Mouse (Mus musculus) telencephalon, adult 2 months (tissue): ENCODE measurements around the gene Ppfibp2.

Experiments used
- DNase-seq: peaks from one replicate; pipeline ENCODE4 v3.0.0-alpha.2; 2011; ENCODE audit warnings: low read depth, low spot score

Ppfibp2 gene

DNA sequence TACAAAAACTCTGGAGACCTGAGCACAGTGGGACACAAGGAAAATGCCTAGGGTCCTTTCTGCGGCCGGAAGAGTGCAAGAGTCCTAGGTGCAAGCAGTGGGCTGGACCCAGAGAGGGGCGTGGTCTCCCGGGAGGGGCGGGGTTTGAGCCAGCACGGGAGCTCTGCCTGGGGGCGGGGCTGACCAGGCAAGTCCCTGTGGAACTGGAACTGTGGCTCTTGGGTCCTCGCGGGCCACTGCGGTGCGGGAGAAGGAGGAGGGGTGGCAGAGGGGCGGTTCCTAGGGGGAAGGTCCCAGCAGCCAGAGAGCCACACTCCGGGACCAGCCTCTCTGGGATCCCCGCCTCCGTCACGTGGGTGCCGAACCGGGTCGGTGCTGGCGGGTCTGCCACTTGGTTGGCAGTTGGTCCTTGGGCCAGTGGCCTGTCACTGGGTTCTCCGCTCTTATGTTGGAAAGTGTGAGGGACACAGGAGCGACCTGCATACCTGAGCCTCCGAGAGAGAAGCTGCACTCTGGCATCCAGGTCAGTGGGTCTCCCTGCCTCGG is at the start of gene Ppfibp2:
Gene Ppfibp2 (plus strand): TSS at position 351 of the 546 bp plus-strand sequence.
- peak; percentile 45 for DNase-seq

DNA sequence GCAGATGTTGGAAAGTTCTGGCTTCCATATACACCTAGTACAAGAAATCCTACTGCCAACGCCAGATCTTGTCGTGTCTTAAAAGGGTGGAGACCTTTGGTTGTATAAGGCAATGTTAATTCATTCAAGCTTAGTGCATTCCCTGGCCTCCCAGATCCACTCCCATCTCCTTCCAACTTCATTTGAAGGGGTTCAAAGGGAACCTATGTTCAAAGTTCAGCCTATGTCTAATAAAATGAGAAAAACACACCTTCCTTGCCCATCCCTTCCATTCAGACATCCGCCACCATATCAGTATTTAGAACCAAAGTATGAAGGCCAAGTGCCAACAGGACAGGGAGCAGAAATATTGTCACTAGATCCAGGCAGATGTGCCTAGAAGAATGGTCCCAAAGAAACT is 47.1 kb upstream of the Ppfibp2 start:
- DNase-seq = no peak

DNA sequence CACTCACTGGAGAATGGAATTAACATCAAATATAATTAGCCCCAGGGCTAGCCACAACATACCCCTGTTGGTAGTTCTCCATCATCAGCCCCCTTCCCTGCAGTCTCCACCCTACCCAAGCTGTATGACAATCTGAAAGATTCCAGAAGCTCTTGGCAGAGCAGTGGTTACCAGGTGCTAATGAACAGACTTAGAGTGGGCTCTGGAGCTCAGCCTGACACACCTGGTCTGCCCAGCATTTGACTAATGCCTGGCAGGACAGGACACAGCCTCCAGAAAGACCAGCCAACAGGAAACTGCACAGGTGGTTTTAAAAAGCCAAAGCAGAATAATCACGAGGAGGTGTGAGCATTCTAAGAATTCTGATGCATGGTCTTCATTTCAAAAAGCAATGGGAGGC is 41.5 kb upstream of the Ppfibp2 start:
- DNase-seq = no peak

DNA sequence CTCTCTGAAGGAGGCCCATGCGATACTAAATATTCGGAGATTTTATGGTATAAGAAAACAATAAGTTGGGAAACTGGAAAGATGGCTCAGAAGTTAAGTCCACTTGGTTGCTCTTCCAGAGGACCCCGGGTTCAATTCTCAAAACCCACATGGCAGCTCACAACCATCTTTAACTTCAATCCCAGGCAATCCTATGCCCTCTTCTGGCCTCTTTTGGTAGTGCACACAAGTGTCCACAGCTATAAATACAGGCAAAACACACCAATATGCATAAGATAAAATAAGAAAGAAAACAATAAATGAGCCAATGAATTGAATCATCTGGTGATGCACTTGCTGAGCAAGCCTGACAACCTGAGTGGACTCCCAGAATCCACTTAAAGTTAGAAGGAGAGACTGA is 39.1 kb upstream of the Ppfibp2 start:
- DNase-seq = no peak

DNA sequence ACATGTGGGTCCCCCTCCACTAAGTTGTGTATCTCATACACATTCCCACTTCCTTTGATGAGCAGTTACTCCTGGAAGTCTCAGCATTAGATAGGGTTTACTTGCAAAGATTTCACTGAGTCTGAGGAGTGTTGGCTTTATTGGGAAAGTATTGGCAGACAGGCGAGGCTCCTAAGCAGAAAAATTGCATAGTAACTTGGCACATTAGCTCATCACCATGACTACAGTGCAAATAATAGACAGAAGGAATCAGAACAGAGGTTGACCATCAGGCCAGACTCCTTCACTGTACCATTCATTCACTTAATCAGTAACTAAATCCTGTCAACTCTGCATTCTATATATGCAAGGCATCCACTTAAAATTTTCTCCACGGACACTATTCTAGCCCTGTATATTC is 34.3 kb upstream of the Ppfibp2 start:
- no peak for DNase-seq

DNA sequence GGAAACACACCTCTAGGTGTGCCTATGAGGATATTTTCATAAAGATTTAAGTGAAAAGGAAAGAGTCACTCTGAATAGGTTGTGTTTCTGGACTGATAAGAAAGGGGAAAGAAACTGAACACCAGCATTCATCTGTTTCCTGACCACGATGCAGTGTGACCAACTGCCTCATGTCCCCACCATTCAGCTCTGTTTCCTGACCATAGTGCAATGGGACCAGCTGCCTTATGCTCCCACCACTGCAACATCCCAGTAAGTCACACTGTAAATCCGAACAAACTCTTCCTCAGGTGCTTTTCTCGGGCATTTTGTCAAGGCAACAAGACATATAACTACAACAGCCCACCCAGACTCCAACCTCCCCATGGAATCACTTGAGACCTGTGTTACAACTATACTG is 33.4 kb upstream of the Ppfibp2 start:
- no peak for DNase-seq

DNA sequence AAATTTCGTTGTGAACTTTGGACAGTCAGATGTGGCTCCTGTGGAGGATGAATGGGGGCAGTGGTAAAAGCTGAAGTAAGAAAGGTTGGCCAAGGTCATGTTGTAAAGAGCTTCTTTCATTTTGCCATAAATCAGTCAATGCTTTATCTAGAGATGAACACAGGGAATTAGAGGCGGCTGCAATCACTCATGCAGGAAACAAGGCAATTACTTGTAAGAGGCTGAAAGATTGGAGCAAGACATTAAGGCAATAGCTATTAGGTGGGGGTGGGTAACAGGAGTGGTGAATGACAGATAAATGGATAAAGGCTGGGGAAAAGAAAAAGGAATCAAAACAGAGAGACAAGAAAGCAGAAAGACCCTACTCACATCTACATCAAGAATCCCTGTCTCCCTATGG is 31.3 kb upstream of the Ppfibp2 start:
- DNase-seq = no peak

DNA sequence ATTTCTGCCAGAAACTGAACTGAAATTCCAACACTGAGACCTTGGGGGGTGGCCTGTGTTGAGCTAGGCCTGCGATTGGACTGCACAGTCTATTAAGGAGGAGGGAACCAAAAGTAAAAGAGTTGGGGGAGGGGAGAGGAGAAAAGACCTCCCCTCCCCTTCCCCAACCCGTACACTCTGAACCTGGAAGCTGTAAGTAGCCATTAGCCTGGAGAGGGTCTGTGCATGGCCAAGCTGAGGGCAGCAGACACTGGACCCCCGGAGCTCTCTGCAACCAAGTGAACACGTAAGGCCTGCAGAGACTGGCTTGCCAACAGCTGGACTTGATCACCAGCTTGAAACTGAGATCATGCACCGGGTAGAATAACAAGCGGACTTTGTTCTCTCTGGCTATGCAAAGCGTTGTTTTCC is 27.7 kb upstream of the Ppfibp2 start, which contains the start of gene Olfml1:
Gene Olfml1 (plus strand): TSS at position 186 of the 411 bp plus-strand sequence.
- DNase-seq = peak; percentile 33

DNA sequence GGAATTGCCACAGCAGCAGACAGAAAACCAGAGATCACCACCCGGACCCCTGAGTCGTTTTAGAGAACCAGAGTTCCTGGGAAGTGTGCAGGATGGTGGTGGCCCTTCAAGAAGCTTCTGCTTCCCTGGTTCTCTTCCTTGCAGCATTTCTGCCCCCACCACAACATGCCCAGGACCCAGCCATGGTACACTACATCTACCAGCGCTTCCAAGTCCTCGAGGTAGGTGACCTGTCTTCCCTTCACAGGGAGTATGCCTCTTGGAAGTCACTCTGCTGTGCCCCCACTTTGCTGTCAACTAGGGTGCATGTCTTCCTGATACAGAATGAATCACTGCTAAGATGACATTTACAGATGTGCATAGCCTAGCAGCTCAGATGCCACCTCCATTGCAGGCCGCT is 27.3 kb upstream of the Ppfibp2 start:
- no peak for DNase-seq

DNA sequence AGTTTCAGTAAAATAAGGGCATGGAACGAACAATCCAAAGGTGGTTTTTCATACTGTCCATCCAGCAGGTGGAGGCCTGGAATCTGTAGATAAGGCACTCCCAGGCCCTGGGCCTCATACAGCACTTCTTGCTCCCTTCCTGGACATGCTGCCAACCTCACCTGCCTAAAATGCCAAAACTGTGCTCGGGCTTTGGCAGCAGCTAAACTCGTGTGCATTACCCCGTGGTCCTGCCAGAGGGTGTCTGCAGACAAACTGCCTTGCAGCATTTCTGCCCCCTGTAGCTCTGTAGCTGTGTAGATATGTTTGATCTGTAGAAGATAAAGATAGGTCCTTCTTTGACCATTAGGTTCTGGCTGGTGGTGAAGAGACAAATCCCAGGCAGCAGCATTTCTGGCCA is 26.0 kb upstream of the Ppfibp2 start:
- no peak for DNase-seq

DNA sequence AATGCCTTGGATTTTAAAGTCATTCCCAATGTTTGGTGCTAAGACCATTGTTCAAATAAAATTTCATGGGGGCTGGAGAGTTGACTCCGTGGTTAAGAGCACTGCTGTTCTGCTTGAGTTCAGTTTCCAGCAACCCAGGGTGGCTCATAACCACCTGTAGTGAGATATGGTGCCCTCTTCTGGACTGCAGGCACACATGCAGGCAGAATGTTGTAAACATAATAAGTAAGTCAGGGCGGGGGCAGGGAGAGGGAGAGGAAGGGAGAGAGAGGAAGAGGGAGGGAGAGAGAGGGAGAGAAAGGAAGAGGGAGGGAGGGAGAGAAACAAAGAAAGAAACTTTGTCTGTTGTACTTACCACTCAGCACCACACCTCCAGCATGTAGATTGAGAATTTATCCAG is 21.2 kb upstream of the Ppfibp2 start:
- DNase-seq = no peak

DNA sequence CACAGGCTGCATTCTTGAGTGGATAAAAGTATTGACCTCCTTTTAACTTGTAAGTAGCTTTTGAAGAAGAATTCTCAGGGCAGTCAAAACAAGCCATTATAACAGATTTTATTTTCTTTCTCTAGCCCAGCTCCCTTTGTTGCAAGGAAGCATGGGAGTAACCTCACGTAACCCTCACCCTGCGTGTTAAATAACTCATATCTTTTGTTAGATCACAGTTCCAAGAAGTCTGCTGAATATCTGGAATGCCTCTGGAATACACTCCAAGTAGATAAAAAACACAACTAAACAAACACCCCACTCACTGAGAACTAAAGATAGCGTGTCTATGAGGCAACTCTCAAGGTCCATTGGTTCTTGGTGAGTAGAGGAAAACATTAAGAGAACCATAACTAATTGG is 20.7 kb upstream of the Ppfibp2 start:
- DNase-seq = no peak

DNA sequence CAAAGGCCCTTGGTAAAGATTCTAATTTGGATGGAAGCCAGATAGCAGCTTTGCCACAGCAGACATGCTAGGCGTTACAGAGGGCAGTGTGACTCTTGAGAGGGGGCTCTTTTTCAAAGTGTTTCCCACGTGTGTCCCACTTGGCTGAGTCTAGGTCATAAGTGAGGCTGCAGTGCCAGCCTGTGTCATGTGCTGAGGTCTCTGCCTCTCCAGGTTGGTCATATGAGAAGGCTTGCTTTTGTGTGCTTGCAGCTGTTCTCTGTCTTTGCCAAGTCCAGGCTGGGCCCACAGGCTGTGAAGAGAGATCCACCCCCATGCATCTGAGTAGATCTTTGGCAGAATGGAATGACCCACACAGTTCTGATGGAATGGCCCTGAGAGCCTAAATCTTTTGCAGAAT is 2.4 kb upstream of the Ppfibp2 start:
- peak; percentile 70 for DNase-seq

DNA sequence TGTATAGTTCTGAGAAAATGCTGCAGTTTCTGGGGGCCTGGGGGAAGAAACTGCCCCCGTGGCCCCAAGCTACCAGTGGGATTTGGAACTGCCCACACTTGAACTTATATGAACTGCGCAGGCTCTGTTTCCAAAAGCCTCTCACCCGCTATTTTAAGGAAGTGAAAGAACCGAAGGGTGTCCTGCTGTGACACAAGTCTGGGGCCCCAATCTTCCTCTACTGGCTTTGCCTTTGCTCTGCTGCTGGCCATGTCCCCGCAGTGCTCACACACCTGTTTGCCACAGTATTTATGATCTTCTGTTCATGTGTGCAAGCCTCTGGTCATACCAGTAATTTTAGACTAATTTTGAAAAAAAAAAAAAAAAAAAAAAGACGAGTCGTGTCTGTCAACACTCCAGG is 1.1 kb upstream of the Ppfibp2 start:
- no peak for DNase-seq

DNA sequence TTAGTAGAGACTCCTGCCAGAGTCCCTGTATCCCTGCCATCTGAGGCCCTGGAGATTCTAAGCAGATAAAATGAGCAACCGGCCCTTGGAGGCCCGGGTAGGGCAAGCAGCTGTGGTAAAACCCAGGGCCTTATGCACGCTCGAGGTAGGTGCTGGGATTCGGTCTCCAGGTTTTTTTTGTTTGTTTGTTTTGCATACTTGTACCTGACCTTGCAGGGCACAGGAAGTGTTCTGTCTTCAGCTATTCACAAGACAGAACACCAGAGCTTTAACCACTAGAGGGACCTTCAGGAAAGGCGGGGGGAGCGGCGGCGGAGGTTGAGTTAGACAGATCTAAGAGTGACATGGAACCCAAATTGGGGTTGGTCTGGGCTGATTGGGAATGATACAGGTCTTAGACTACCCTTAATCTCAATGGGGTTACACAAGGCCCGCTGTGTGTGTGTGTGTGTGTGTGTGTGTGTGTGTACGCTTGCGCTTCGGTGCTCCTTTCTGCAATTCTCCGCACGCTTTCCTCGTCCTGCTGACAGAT is 616 bp upstream of the Ppfibp2 start:
- no peak for DNase-seq

DNA sequence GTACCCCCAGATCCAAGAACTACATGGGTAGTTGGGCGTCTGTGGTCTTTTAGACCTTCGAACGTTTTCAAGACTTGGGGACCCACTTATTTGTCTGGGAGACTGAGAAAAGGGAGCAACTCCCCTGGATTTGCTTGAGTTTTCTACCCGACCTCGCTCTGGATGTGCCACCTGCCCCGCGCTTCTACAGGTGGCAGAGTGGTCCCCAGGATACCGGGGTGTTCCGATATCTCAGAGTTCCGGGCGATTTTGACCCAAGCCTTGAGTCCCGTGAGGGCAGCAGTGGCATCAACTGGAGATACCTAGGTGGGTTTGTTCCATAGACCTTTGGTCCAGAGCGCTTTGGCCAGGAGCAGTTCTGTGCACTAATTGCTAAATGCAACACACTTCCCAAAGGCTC is 419 bp downstream of the Ppfibp2 start:
- DNase-seq = no peak

DNA sequence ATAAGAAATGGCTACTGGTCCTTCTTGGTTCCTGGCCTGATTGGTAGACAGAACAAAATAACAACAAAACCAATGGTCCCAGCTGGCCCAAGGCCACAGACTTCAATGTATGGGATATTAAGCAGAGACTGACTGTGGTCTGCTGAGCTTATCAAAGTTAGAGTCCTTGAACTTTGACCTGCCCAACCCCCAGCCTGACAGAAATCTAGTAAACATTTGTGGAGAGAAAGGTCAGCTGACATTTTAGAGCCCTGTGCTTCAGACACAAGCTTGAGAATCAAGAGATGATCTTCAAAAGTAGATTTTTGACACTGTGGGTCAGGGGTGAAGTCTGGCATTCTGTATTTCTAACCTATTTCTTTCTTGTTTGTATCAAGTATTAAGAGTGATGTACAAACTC is 1.7 kb downstream of the Ppfibp2 start:
- DNase-seq = no peak

DNA sequence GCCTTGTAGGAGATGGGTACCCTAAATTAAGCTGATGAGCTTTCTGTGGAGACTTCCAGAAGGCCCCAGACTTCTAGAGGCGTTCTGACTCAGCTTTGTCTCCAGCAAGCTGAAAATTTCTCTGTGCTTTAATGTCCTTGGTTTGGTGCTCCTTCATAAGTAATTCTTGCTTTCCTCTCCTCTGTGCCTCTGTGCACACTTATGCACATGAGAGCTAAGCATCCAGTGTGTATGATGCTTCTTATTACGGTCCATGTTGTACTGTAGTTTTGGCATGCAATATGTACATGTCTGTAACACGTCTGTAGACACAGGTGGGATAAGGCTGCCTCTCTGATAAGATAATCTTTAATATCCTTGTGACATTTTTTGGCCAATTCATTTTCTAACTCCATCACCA is 2.9 kb downstream of the Ppfibp2 start:
- no peak for DNase-seq

DNA sequence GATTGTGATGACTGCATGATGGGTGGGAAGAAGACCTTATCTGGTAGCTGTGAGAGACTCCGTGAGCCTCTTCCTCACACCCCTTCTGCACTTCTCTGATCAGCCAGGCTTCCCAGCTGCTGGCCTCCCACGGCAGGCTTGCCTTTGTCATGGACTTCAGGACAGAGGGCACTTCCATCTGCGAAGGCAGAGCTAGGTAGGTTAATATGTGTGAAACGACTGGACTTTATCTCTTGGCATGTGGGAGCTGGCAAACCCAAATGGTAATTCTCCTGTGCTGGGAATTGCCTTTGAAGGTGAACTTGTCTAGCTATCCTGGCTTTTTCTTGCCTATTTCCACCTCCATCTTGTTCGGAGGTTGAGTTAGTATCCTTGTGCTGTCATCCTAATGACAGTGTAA is 5.6 kb downstream of the Ppfibp2 start:
- DNase-seq = no peak

DNA sequence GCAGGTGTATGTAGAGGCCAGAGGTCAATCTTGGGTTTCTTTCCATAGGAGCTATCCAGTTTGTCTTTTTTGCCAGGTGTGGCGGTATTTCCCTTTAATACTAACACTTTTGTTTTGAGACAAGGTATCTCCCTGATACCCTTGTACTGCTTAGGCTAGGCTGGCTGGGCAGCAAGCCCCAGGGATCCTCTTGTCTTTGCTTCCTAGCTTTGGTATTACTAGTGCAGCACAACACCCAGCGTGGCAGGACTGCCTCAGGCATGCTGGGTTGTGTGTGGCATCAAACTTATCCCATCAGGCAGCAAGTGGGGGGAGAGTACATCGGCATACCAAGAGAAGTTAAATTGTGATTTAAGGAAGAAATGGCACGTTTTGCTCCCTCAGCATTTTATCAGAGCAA is 7.5 kb downstream of the Ppfibp2 start:
- no peak for DNase-seq

DNA sequence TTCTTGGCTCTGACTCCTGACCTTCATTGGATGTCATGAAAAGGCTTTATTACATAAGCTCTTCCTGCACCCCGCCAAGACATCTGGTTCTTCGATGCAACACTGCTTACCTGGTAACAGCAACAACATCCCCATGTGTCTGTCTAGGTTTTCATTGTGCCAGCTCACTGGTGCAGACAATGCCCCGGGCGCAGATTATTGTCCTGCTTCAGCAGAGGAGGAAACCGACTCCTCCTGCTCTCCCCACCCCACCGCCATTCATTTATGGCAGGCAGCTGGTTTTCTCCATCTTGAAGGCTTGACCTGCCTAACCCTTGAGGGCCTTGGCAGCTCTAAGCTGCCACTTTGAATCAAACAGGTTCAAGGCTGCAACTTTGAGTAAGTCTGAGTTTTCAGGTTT is 7.9 kb downstream of the Ppfibp2 start:
- no peak for DNase-seq

DNA sequence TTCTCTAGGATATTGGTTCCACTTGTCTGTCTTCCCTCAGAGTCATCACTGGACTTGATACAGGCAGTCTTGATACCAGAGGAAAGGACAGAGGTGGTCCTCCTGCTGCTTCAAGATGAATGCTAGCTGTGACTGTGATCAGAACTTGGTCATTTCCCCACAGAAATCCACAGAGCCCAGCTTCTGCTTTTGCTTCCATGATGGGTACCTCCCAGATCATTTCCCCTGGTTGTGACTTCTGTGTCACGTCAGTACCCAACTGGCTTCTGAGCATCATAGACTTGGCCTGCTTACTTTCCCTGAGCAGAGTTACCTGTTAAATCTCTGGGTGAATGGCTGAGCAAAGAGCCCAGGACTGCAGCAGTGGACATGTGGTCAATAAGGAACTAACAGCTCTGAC is 12.8 kb downstream of the Ppfibp2 start:
- no peak for DNase-seq

DNA sequence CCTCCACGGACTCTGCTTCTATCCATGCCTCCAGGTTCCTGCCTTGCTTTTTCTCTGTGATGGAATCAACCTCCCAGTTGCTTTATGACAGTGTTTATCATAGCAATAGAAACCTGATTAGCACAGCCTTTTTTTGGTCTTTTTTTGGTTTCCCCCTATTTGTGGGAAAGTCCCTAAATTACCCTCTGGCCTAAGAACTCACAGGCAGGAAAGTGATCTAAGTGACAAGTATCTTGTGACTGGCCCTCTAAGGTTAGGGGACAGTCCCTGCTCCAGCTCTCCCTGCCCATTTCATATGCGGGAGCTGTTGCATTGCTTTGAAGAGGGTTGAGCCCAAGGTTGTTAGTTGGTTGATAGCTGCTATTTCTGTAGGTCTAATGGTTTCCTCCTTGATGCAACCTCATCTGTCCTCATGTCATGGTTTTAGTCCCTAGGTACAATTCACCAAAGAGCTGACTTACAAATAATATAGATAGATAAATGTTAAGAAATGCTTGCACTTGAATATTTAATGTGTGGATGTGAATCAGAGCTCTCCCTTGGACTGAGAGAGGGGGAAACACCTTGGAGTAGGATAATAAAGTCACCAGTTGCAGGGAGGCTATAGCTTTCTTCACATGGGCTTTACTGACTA is 14.7 kb downstream of the Ppfibp2 start:
- no peak for DNase-seq

DNA sequence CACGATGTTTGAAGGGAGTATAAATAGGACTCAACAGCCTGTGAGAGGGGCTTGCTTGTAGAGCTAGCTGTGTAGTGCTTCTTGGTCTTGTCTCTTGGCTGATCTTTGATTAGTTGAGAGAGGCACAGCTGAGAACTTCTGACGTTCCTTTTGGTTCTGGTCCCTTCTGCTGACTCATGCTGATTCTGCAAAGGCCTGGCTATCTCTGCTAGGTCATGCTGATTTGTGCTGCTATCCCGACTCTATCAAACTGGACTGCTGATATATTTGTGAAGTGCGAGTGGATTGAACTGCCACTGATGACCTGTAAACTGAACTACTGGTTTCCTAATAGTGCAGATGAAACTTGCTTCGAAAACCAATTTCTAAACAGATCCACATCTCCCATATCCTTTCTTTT is 15.9 kb downstream of the Ppfibp2 start:
- DNase-seq = no peak
